10 mouse cellular contexts compared by ENCODE assay signal in the genomic region with DNA sequence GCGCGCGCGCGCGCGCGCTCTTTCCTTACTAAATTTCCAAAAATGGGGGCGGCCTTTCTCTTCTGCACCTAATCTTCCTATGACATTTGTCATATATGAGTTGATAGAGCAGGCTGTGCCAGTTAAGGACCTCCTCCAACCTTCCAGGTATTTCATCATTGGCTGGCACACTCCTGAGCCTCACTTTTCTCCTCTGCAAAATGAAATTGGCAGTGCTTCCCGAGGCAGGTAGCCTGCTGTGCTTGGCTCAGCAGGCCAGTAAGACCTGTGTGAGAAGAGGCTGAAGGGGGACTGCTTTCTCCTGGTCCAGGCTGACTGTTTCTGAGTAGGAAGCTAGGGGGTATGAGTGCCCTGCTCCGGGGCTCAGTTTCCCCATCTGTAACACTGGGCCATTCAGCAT.
"Had no signal": no experiment of that assay in that cellular context is flagged by ENCODE, and none has a peak within 500 bp of the region (broad histone marks: within the 10 kb centered on the region; RNA-seq: fewer than 3 reads in every experiment).

No protein-coding gene starts in this region.

- H3K4me1 ChIP-seq: liver, embryonic 15.5 days; midbrain, embryonic 13.5 days had no signal

- H3K36me3 ChIP-seq: limb, embryonic 10.5 days; liver, embryonic 15.5 days; midbrain, embryonic 13.5 days had no signal

- DNase-seq: kidney, postnatal 14 days; lung, adult 2 months; lung, postnatal 36 days; right cerebral cortex, postnatal 14 days had no signal

- H3K4me3 ChIP-seq: limb, embryonic 10.5 days; liver, embryonic 15.5 days; midbrain, embryonic 13.5 days had no signal

- H3K27ac ChIP-seq: limb, embryonic 10.5 days; liver, embryonic 15.5 days; midbrain, embryonic 13.5 days; stomach, postnatal 0 days had no signal

- H3K9me3 ChIP-seq: limb, embryonic 10.5 days; liver, embryonic 15.5 days; midbrain, embryonic 13.5 days had no signal

- H3K27me3 ChIP-seq: liver, embryonic 15.5 days; midbrain, embryonic 13.5 days had no signal

- ATAC-seq: lung, postnatal 0 days; midbrain, embryonic 13.5 days had no signal

- H3K4me2 ChIP-seq: liver, embryonic 11.5 days; liver, embryonic 15.5 days; midbrain, embryonic 13.5 days had no signal

- H3K9ac ChIP-seq: liver, embryonic 15.5 days; midbrain, embryonic 13.5 days had no signal
